Mouse (Mus musculus) ES-E14 (cell line): ENCODE measurements around the gene Samd4.

Source experiments
- CHD2 ChIP-seq: IDR thresholded peaks from 2 replicates; pipeline ENCODE4 v1.6.1; 2014; ENCODE audit warnings: mild to moderate bottlenecking, low read depth, low read length, inconsistent platforms
- HCFC1 ChIP-seq: IDR thresholded peaks from 2 replicates; pipeline ENCODE4 v1.6.1; 2012; ENCODE audit warnings: low read length, inconsistent platforms, borderline replicate concordance; ENCODE audit not compliant: insufficient read depth
- MAFK ChIP-seq: IDR thresholded peaks from 2 replicates; pipeline ENCODE4 v1.6.1; 2014; ENCODE audit warnings: mild to moderate bottlenecking, low read depth, low read length, inconsistent platforms; ENCODE audit not compliant: insufficient read depth
- ZC3H11A ChIP-seq: IDR thresholded peaks from 2 replicates; pipeline ENCODE4 v1.6.1; 2012; ENCODE audit warnings: low read depth, mild to moderate bottlenecking, inconsistent platforms, low read length, borderline replicate concordance
- ZNF384 ChIP-seq: IDR thresholded peaks from 2 replicates; pipeline ENCODE4 v1.6.1; 2012; ENCODE audit warnings: low read depth, low read length, inconsistent platforms

- TF ChIP-seq HCFC1 = no peak
- TF ChIP-seq CHD2 = no peak
- TF ChIP-seq ZNF384 = no peak
- TF ChIP-seq ZC3H11A = no peak
- no peak for TF ChIP-seq MAFK
Measured at GRCm38 (mm10) chr14:46941896-46942812, 59.5 kb downstream of the Samd4 start.
